Mouse (Mus musculus): Measurements from ENCODE around the gene Olfr297.

The Olfr297 gene

GRCm38 (mm10) chr7:86519668-86520067, at the start of gene Olfr297:
Gene Olfr297 (plus strand): TSS chr7:86519968.
- no peak for DNase-seq (ENCODE audit: low spot score)

- no peak for DNase-seq (ENCODE audit: low spot score)
Measured at GRCm38 (mm10) chr7:86492384-86492783, 27.4 kb upstream of the Olfr297 start, which contains the start of gene Olfr298. Gene Olfr298 (minus strand): TSS chr7:86492484.
